Mouse (Mus musculus) ovary, postnatal 36 days (tissue): ENCODE results near the gene Grk2.
"Not testable (repeated sequence)": the region's sequence is repeated elsewhere in the genome, so short reads cannot be mapped to it uniquely, and the experiment has no call there.

ENCODE experiments used
- DNase-seq: peaks from one replicate; pipeline ENCODE4 v3.0.0; 2022; ENCODE audit warnings: low spot score, mixed read lengths

The Grk2 gene

DNA sequence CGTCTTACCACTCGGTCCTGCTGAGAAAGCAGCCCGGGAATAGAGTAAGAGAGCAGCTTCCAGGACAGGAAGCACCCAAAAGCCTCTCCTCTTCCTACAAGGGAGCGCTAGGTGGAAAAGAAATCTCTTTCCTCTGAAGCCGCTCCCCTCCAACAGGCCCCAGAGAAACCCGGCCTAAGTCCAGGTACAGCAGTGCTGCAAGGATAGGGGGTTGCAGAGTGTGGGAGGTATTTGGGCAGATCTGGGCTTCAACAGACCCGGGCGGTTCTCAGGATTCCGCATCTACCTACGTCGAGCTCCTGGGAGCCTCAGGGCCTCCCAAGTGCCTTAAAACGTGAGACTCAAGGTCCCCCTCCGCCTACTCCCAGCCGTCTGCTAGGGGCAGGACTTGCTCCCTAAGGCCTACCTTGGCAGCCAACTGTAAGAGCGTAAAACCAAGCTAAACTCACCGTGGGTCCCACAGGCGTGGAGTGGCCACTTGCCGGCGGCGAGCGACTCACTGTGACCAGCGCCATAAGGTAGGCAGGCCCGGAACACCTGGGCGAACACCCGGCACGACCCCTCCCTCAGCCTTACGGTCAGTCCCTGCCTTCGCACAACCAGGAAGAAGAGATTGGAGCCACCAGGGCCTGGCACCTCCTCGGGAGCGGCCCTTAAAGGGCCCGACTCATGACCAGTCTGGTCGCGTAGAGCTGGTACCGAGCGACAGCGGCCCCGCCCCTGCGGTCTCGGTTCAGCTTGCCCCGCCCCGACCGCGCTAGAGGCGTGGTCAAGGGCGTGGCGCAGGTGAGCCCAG, 37.3 kb downstream of the Grk2 start, which contains the start of gene Ssh3:
Gene Ssh3 (minus strand): TSS at position 615 of the 796 bp plus-strand sequence.
- DNase-seq: peak; percentile 82

DNA sequence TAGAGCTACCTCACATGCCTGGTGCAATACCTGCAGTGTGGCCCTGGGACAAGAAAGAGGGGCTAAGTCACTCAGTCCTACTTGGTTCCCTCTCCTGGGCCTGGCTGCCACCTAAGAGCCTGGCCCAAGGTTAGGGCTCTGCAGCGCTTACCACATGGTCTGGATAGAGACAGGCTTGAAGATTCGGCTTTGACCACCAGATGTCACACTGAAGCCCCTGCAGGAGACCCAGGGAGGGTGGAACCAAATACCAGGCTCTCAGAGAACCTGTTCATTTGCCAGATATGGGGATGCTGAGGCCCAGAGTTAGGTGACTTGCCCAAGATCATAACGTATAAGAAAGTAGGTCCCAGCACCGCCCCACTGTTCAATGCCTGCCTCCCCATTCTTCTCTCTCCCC, 40.1 kb downstream of the Grk2 start:
- DNase-seq: no peak

DNA sequence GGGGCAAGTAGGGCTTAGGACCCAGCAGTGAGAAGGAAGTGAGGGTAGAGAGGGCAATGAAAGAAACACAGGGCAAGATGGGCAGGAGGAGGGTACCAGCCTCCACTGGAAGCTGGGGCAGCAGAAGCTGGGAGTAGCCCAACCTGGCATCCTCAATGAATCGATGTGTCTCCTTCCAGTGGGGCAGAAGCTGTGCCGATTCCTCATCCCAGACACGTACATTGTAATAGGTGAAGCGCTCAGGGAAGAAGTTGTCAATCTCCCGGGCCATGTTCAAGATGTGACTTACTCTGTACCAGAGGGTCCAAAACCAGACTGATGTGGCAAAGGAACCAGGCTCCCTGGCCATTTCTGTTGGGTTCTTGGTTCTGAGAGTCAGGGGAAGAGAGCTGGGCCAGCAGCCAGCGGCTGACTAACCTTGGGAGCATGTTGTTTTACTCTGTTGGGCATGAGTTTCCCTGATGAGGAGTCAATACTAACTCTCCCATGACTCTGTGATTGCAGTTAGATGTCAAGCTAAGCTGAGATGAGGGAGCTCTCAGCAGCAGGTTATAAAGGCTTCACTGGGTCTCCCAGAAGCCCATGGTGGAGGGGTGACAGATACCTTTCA, 41.7 kb downstream of the Grk2 start:
- DNase-seq: no peak

GRCm38 (mm10) chr19:4263702-4264101, 42.3 kb downstream of the Grk2 start:
- DNase-seq: peak; percentile 3

- DNase-seq: no peak
Observed at GRCm38 (mm10) chr19:4262756-4263155, 43.3 kb downstream of the Grk2 start.

GRCm38 (mm10) chr19:4261038-4261698, 44.9 kb downstream of the Grk2 start:
- no peak for DNase-seq

- DNase-seq: no peak
Observed at GRCm38 (mm10) chr19:4257897-4258252, 48.1 kb downstream of the Grk2 start.

GRCm38 (mm10) chr19:4257216-4257896, 48.7 kb downstream of the Grk2 start:
- peak; percentile 90 for DNase-seq

DNA sequence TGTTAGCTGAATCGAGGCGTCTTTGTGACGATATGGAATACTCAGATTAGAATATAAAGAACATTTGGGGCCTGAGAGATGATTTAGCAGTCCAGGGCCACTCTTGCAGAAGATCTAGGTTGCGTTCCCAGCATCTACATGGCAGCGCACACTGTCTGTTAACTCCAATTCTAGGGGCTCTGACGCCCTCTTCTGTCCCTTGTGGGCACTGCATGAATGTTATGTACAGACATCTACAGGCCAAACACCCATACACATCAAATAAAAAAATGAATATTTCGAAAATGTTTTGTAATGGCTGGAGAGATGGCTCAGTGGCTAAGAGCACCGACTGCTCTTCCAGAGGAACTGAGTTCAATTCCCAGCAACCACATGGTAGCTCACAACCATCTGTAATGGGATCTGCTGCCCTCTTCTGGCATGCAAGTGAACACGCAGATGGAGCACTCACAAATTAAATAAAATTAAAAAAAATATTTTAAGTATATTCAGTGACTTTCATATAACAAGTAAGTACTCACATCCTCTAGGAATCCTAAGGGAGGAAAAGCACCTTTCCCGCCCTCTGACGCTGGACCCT, 50.3 kb downstream of the Grk2 start:
- no peak for DNase-seq

GRCm38 (mm10) chr19:4254230-4254629, 51.8 kb downstream of the Grk2 start:
- DNase-seq: no peak

GRCm38 (mm10) chr19:4248683-4249082, 57.3 kb downstream of the Grk2 start:
- not testable (repeated sequence) for DNase-seq

DNA sequence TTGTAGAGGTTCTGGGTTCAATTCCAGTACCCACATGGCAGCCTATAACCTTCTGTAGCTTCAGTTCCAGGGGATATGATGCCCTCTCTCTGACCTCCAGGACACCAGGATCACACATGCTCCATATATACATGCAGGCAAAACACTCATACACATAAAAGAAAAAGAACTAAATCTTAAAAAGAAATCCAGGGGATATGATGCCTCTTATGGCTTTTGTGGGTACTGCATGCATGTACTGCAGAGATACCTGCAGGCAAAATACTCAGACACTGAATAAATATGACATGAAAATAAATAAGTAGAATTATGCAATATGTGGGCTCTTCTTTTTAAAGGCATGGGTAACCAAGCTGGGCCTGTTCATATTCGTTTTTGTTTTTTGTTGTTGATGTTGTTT, 59.0 kb downstream of the Grk2 start:
- DNase-seq: no peak

DNA sequence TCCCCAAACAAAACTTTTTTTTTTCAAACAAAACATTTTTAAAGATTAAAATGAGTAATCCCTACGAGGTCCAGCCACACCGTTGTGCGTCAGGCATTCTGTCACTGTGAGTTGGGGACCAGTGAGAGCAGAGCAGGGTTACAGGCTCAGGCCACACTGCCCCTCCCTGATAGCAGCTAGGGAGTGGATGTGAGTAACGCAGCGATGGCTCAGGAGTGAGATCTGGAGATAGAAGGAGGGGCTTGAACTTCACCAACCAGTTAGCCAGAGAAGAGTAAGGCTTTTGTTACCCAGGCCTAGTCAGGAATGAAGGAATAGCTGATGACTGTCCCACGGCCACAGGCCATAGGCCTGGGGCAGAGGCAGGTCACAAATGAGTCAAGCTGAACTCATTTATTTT, 61.2 kb downstream of the Grk2 start:
- no peak for DNase-seq

DNA sequence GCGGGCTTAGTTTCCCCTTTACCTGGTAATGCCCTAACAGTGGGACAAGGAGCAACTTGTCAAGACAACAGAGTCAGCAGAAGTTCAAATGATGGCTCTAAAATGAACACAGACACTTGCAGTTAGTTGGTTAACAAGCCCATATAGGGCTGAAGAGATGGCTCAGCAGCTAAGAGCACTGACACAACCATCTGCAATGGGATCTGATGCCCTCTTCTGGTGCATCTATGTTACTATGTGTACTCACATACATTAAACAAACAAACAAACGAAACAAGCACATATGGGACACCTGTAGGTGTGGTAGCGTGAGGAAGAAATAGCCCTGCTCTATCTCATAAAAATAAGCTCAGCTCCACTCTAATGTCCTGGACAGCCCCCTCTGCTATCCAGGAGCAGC, 63.6 kb downstream of the Grk2 start:
- no peak for DNase-seq

DNA sequence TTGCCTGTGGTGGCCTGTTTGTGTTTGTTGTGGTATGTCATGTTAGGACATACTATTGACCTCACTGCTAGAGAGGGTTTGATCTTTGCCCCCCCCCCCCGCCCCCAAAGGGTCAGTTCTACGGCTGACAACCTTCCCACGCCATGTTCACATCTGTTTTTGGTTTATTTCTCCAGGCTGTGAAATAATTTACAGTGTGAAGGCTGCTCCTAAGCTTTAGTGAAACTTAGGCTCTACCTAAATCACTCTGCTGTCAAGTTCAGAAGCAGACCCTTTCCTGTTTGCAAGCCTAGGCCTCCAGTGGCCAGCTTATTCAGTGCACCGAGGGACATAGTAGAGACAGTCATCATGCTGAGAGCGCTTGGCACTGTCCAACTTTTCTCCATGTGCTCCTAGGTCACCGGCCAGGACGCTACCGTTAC, 65.8 kb downstream of the Grk2 start:
- no peak for DNase-seq
